Mouse (Mus musculus) CH12.LX (cell line): ENCODE measurements around the gene Rpa2.

Source experiments
- CTCF ChIP-seq, 2 experiments: IDR thresholded peaks in 1 of 2; conservative IDR thresholded peaks in 1 of 2; 2 replicates each; pipeline ENCODE4 v1.5.1; 2011 to 2012; ENCODE audit warnings: low read depth in 2 of 2, low read length in 2 of 2, improper control_type of control experiment in 1 of 2, inconsistent platforms in 1 of 2, mild to moderate bottlenecking in 1 of 2, moderate library complexity in 1 of 2
- HCFC1 ChIP-seq: IDR thresholded peaks from 2 replicates; pipeline ENCODE4 v1.6.1; 2012; ENCODE audit warnings: low read depth, mild to moderate bottlenecking, inconsistent platforms, low read length, improper control_type of control experiment
- MAX ChIP-seq: IDR thresholded peaks from 2 replicates; pipeline ENCODE4 v1.6.1; 2011; ENCODE audit warnings: low read length, improper control_type of control experiment
- MAZ ChIP-seq: IDR thresholded peaks from 2 replicates; pipeline ENCODE4 v1.6.1; 2012; ENCODE audit warnings: low read depth, mild to moderate bottlenecking, inconsistent platforms, low read length, improper control_type of control experiment, moderate library complexity
- MEF2A ChIP-seq: IDR thresholded peaks from 2 replicates; pipeline ENCODE4 v1.6.1; 2014; ENCODE audit warnings: low read depth, mild to moderate bottlenecking, inconsistent platforms, low read length, improper control_type of control experiment, borderline replicate concordance
- NELFE ChIP-seq: IDR thresholded peaks from 2 replicates; pipeline ENCODE4 v1.6.1; 2011; ENCODE audit warnings: low read depth, low read length, improper control_type of control experiment
- POLR2A ChIP-seq: IDR thresholded peaks from 2 replicates; pipeline ENCODE4 v1.6.1; 2011; ENCODE audit warnings: low read depth, mild to moderate bottlenecking, improper control_type of control experiment, low read length
- SIN3A ChIP-seq: IDR thresholded peaks from 2 replicates; pipeline ENCODE4 v1.6.1; 2012; ENCODE audit warnings: low read length, improper control_type of control experiment, inconsistent platforms
- SMC3 ChIP-seq: IDR thresholded peaks from 2 replicates; pipeline ENCODE4 v1.6.1; 2011; ENCODE audit warnings: low read depth, low read length, improper control_type of control experiment
- UBTF ChIP-seq: IDR thresholded peaks from 2 replicates; pipeline ENCODE4 v1.6.1; 2012; ENCODE audit warnings: low read depth, mild to moderate bottlenecking, inconsistent platforms, low read length, improper control_type of control experiment, moderate library complexity
- USF1 ChIP-seq: IDR thresholded peaks from 2 replicates; pipeline ENCODE4 v1.6.1; 2014; ENCODE audit warnings: low read depth, mild to moderate bottlenecking, inconsistent platforms, low read length, improper control_type of control experiment
- ZKSCAN1 ChIP-seq: IDR thresholded peaks from 2 replicates; pipeline ENCODE4 v1.6.1; 2012; ENCODE audit warnings: low read depth, inconsistent platforms, low read length, improper control_type of control experiment, borderline replicate concordance

GRCm38 (mm10) chr4:132728233-132728632 lies 39.9 kb upstream of the Rpa2 start:
- TF ChIP-seq CTCF (conservative IDR thresholded peaks at IDR 0.05 in 1 of 2, IDR thresholded peaks at IDR 0.05 in 1 of 2; ENCODE audit: low read depth in 2 of 2, low read length in 2 of 2) (no peak), SIN3A (no peak), ZKSCAN1 (no peak), POLR2A (no peak), MAZ (no peak), MEF2A (no peak), SMC3 (no peak), UBTF (no peak), HCFC1 (no peak), NELFE (no peak), MAX (no peak), USF1 (no peak)
